Mouse (Mus musculus) CH12.LX (cell line): ENCODE results near the gene Cacna2d4. TPM values are rescaled to one million over a fixed set of nuclear protein-coding genes. Genes with fewer than 3 reads are reported as not detected.

Experiments
- DNase-seq: peaks from one replicate; pipeline ENCODE4 v3.0.0-alpha.2; 2013; ENCODE audit errors: extremely low read depth
- H3K27ac ChIP-seq: 2 replicates; pipeline ENCODE4 v1.5.1; 2012; ENCODE audit warnings: low read depth, mild to moderate bottlenecking, control low read depth, moderate library complexity; ENCODE audit not compliant: insufficient read depth
- H3K27me3 ChIP-seq: replicated peaks from 2 replicates; pipeline ENCODE3; 2012; ENCODE audit warnings: inconsistent platforms
- H3K36me3 ChIP-seq, 2 experiments: replicated peaks in 1 of 2; 2 replicates each; pipeline versions ENCODE3 to v1.6.1; 2012; ENCODE audit warnings: inconsistent platforms in 1 of 2, low read length in 1 of 2, mild to moderate bottlenecking in 1 of 2, mixed read lengths in 1 of 2, moderate library complexity in 1 of 2; ENCODE audit not compliant: control insufficient read depth in 1 of 2, insufficient read depth in 1 of 2
- H3K4me1 ChIP-seq, 2 experiments: 2 replicates each; pipeline ENCODE4 v1.6.1; 2012; ENCODE audit warnings: inconsistent platforms in 1 of 2, moderate library complexity in 1 of 2; ENCODE audit not compliant: insufficient read depth in 2 of 2, control insufficient read depth in 1 of 2
- H3K4me2 ChIP-seq: 2 replicates; pipeline ENCODE4 v1.6.1; 2012; ENCODE audit warnings: low read depth, mild to moderate bottlenecking, control low read depth; ENCODE audit not compliant: poor library complexity, insufficient read depth, severe bottlenecking
- H3K4me3 ChIP-seq, 3 experiments: fragments of 150-350 bp in 1 of 3; sonication (generic) in 1 of 3; replicated peaks in 1 of 3; 2 replicates each; pipeline versions ENCODE3 to v1.5.1; 2011 to 2012; ENCODE audit warnings: low read depth in 2 of 3, low read length in 2 of 3, mild to moderate bottlenecking in 2 of 3, moderate library complexity in 2 of 3, control low read depth in 1 of 3, improper control_type of control experiment in 1 of 3, inconsistent platforms in 1 of 3, mixed read lengths in 1 of 3; ENCODE audit not compliant: poor library complexity in 1 of 3
- H3K79me2 ChIP-seq: replicated peaks from 2 replicates; pipeline ENCODE4 v1.6.1; 2012; ENCODE audit warnings: mild to moderate bottlenecking, moderate library complexity; ENCODE audit not compliant: control insufficient read depth, poor library complexity, insufficient read depth, severe bottlenecking; ENCODE audit errors: extremely low read depth
- H3K9ac ChIP-seq: 2 replicates; pipeline ENCODE4 v1.6.1; 2012; ENCODE audit warnings: low read depth, mild to moderate bottlenecking, control low read depth, moderate library complexity; ENCODE audit not compliant: insufficient read depth
- H3K9me3 ChIP-seq: replicated peaks from 2 replicates; pipeline ENCODE3; 2012; ENCODE audit warnings: low read length, inconsistent platforms, mixed read lengths
- BHLHE40 ChIP-seq: IDR thresholded peaks from 2 replicates; pipeline ENCODE4 v1.6.1; 2011; ENCODE audit warnings: mild to moderate bottlenecking, low read depth, low read length, improper control_type of control experiment
- CHD1 ChIP-seq: IDR thresholded peaks from 2 replicates; pipeline ENCODE4 v1.6.1; 2012; ENCODE audit warnings: low read depth, low read length, improper control_type of control experiment, inconsistent platforms
- E2F4 ChIP-seq: IDR thresholded peaks from 2 replicates; pipeline ENCODE4 v1.6.1; 2011; ENCODE audit warnings: low read depth, low read length, improper control_type of control experiment; ENCODE audit not compliant: insufficient replicate concordance
- HCFC1 ChIP-seq: IDR thresholded peaks from 2 replicates; pipeline ENCODE4 v1.6.1; 2012; ENCODE audit warnings: low read depth, mild to moderate bottlenecking, inconsistent platforms, low read length, improper control_type of control experiment
- IRF4 ChIP-seq: IDR thresholded peaks from 2 replicates; pipeline ENCODE4 v1.6.1; 2014; ENCODE audit warnings: low read depth, mild to moderate bottlenecking, inconsistent platforms, low read length, improper control_type of control experiment
- JUN ChIP-seq: IDR thresholded peaks from 2 replicates; pipeline ENCODE4 v1.6.1; 2011; ENCODE audit warnings: low read depth, mild to moderate bottlenecking, low read length, improper control_type of control experiment, moderate library complexity; ENCODE audit not compliant: insufficient read depth
- JUND ChIP-seq: conservative IDR thresholded peaks from 2 replicates; pipeline ENCODE4 v1.6.1; 2011; ENCODE audit warnings: low read depth, low read length, improper control_type of control experiment
- KAT2A ChIP-seq: IDR thresholded peaks from 2 replicates; pipeline ENCODE4 v1.6.1; 2012; ENCODE audit warnings: low read length, improper control_type of control experiment, inconsistent platforms; ENCODE audit not compliant: insufficient replicate concordance
- MAX ChIP-seq: IDR thresholded peaks from 2 replicates; pipeline ENCODE4 v1.6.1; 2011; ENCODE audit warnings: low read length, improper control_type of control experiment
- MAZ ChIP-seq: IDR thresholded peaks from 2 replicates; pipeline ENCODE4 v1.6.1; 2012; ENCODE audit warnings: low read depth, mild to moderate bottlenecking, inconsistent platforms, low read length, improper control_type of control experiment, moderate library complexity
- MEF2A ChIP-seq: IDR thresholded peaks from 2 replicates; pipeline ENCODE4 v1.6.1; 2014; ENCODE audit warnings: low read depth, mild to moderate bottlenecking, inconsistent platforms, low read length, improper control_type of control experiment, borderline replicate concordance
- PAX5 ChIP-seq: IDR thresholded peaks from 2 replicates; pipeline ENCODE4 v1.6.1; 2012; ENCODE audit warnings: low read length, inconsistent platforms, mixed read lengths
- POLR2A ChIP-seq: IDR thresholded peaks from 2 replicates; pipeline ENCODE4 v1.6.1; 2011; ENCODE audit warnings: low read depth, mild to moderate bottlenecking, improper control_type of control experiment, low read length
- TBP ChIP-seq: conservative IDR thresholded peaks from 2 replicates; pipeline ENCODE4 v1.6.1; 2011; ENCODE audit warnings: low read depth, low read length, improper control_type of control experiment
- TCF12 ChIP-seq: IDR thresholded peaks from 2 replicates; pipeline ENCODE4 v1.6.1; 2014; ENCODE audit warnings: low read depth, mild to moderate bottlenecking, inconsistent platforms, low read length, improper control_type of control experiment
- USF1 ChIP-seq: IDR thresholded peaks from 2 replicates; pipeline ENCODE4 v1.6.1; 2014; ENCODE audit warnings: low read depth, mild to moderate bottlenecking, inconsistent platforms, low read length, improper control_type of control experiment
- ZNF384 ChIP-seq: IDR thresholded peaks from 2 replicates; pipeline ENCODE4 v1.6.1; 2012; ENCODE audit warnings: low read depth, low read length, improper control_type of control experiment, inconsistent platforms
- dilution Hi-C: fragments of 300-500 bp; cut with MboI; formaldehyde crosslinking; loops from 2 replicates; pipeline ENCODE4 v1.14.3; 2020; ENCODE audit warnings: low sequenced_read_pairs; ENCODE audit not compliant: extremely low pct_unique_long_range_greater_than_20kb, extremely low pct_ligation_motif_present
- in situ Hi-C: fragments of 300-500 bp; cut with MboI; formaldehyde crosslinking; loops from 3 replicates; pipeline ENCODE4 v1.14.3; 2019; ENCODE audit warnings: low sequenced_read_pairs, low pct_ligation_motif_present, low pct_unique_long_range_greater_than_20kb, mixed read lengths
- polyA plus RNA-seq: library from polyadenylated mRNA; unstranded; fragments of >175 nt; gene quantifications from 2 replicates; pipeline ENCODE4 v1.2.1, GENCODE M21; 2012; ENCODE audit warnings: low read depth; ENCODE audit not compliant: insufficient read length
- total RNA-seq, 2 experiments: library from RNA; depleted of rRNA; stranded (reverse); fragments of 300-350 nt in 1 of 2; fragments of >200 nt in 1 of 2; gene quantifications; 2 replicates each; pipeline ENCODE4 v1.2.3; 2012 to 2014

The Cacna2d4 gene
- total and polyA plus RNA-seq, 3 experiments: 0.08 to 0.64 (median 0.44) TPM

DNA sequence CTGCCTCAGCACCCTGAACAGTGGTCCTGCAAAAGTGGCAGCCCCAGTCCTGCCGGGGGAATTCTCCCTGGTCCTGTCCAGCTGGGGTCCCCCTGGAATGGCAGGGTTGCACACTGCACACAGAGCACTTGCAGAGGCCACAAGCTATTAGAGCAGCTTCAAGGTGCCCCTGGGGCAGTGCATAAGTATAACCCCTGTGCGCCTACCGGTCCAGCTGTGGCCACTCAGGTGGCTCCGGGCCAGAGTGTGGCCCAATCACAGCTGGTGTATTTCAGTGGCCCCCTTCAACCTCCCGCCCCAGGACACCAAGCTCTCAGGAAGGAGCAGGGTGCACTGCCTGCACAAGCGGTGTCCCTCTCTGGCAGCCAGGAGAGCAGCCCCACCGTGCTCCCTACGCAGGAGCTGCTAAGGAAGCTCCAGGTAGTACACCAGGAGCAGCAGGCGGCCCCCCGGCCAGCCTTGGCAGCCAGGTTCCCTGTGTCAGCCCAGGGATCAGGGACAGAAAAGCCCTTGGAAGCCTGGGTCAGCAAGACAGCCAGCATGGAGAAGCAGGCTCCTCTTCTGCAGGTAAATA is 21.2 kb upstream of the Cacna2d4 start:
- H3K27me3 ChIP-seq: no peaks in the 10 kb centered on the region
- dilution Hi-C loops (no loop called here), in situ Hi-C loops (no loop called here)
- no peak for DNase-seq
- H3K9me3 ChIP-seq: no peaks in the 10 kb centered on the region
- H3K27ac ChIP-seq: no peak overlapping the region
- no peak for TF ChIP-seq TBP
- no peak for TF ChIP-seq TCF12
- no peak for TF ChIP-seq HCFC1
- TF ChIP-seq MEF2A: no peak
- no peak for TF ChIP-seq MAZ
- no peak for TF ChIP-seq JUND
- TF ChIP-seq MAX: no peak
- TF ChIP-seq CHD1: no peak
- TF ChIP-seq BHLHE40: no peak
- no peak for TF ChIP-seq E2F4
- no peak overlapping the region for H3K4me3 ChIP-seq
- H3K79me2 ChIP-seq: no peaks in the 10 kb centered on the region
- H3K36me3 ChIP-seq: peaks cover 10 to 23% of the 10 kb centered on the region in 2 experiments
- H3K4me1 ChIP-seq: no peaks in the 10 kb centered on the region
- no peak overlapping the region for H3K4me2 ChIP-seq
- no peak overlapping the region for H3K9ac ChIP-seq

DNA sequence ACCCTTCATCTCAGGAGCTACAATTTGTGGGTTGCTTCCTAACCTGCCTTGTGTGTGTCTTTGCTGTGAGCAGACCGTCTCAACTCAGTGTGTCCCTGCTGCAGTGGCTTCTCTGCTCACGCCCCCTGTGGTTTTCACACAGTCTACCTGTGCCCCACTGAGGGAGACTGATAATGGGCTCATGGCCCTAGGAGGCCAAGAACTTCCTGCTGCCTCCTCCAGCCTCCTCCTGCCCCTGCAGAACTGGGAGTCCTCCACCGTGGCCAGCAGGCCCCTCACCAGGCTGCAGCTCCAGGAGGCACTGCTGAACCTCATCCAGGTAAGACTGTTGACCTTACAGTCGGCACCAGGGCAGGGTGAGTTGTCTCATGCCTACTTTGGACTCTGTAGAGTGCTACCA is 18.7 kb upstream of the Cacna2d4 start:
- TF ChIP-seq USF1 (no peak), JUN (no peak), KAT2A (no peak), HCFC1 (no peak), IRF4 (no peak), POLR2A (no peak), ZNF384 (no peak), PAX5 (no peak)
- TF ChIP-seq, all 38 proteins: peak for 0
- Histone ChIP-seq H3K79me2 (no peaks in the 10 kb centered on the region), H3K4me3 (no peak overlapping the region), H3K27me3 (no peaks in the 10 kb centered on the region), H3K4me2 (no peak overlapping the region), H3K27ac (no peak overlapping the region), H3K9me3 (no peaks in the 10 kb centered on the region), H3K9ac (no peak overlapping the region), H3K4me1 (no peaks in the 10 kb centered on the region), H3K36me3 (peaks cover 10 to 26% of the 10 kb centered on the region in 2 experiments)
- DNase-seq: no peak
- in situ Hi-C loops (no loop called here), dilution Hi-C loops (no loop called here)
